Mouse (Mus musculus) intestine, postnatal 0 days (tissue): ENCODE results near the gene Tmc2. TPM values are rescaled to one million over a fixed set of nuclear protein-coding genes. Genes with fewer than 3 reads are reported as not detected.

Experiments used
- ATAC-seq: fragments of 200-750 bp; cut with Nextera tagmentation; 2 replicates; pipeline ENCODE4 v1.8.0; 2017; ENCODE audit warnings: mild to moderate bottlenecking, moderate TSS enrichment, moderate library complexity
- H3K27ac ChIP-seq: fragments of 300-500 bp; sonication (generic); 2 replicates; pipeline ENCODE4 v1.5.1; 2014; ENCODE audit warnings: mild to moderate bottlenecking, low read depth, low read length, moderate library complexity
- H3K27me3 ChIP-seq: fragments of 300-500 bp; sonication (generic); replicated peaks from 2 replicates; pipeline ENCODE4 v1.6.1; 2014; ENCODE audit warnings: low read length, mixed read lengths; ENCODE audit not compliant: control insufficient read depth, insufficient read depth
- H3K36me3 ChIP-seq: fragments of 300-500 bp; sonication (generic); 2 replicates; pipeline ENCODE4 v1.6.1; 2014; ENCODE audit warnings: mild to moderate bottlenecking, moderate library complexity; ENCODE audit not compliant: control insufficient read depth, insufficient read depth
- H3K4me1 ChIP-seq: fragments of 300-500 bp; sonication (generic); replicated peaks from 2 replicates; pipeline ENCODE4 v1.6.1; 2014; ENCODE audit warnings: antibody characterized with exemption, low read length, mixed read lengths; ENCODE audit not compliant: control insufficient read depth, insufficient read depth
- H3K4me2 ChIP-seq: fragments of 300-500 bp; sonication (generic); replicated peaks from 2 replicates; pipeline ENCODE4 v1.6.1; 2014; ENCODE audit warnings: low read depth, mild to moderate bottlenecking, moderate library complexity
- H3K4me3 ChIP-seq: fragments of 300-500 bp; sonication (generic); 2 replicates; pipeline ENCODE4 v1.5.1; 2014; ENCODE audit warnings: low read depth, low read length
- H3K9ac ChIP-seq: fragments of 300-500 bp; sonication (generic); 2 replicates; pipeline ENCODE4 v1.6.1; 2014; ENCODE audit warnings: mild to moderate bottlenecking, low read depth, low read length
- H3K9me3 ChIP-seq: fragments of 300-500 bp; sonication (generic); 2 replicates; pipeline ENCODE4 v1.6.1; 2016; ENCODE audit warnings: mixed run types; ENCODE audit not compliant: control insufficient read depth
- CTCF ChIP-seq: sonication (generic); IDR thresholded peaks from 2 replicates; pipeline ENCODE4 v1.5.1; 2016; ENCODE audit warnings: low read depth, mild to moderate bottlenecking, control low read depth, antibody characterized with exemption, moderate library complexity
- WGBS: fragments of 180-500 bp; shearing (Covaris S2); extraction: QIAGEN DNeasy Blood & Tissue Kit; methylation state at CpG from one replicate; pipeline ENCODE4 v1.1.7; 2014; 5-methylcytosine and 5-hydroxymethylcytosine counted together
- polyA plus RNA-seq: library from polyadenylated mRNA; unstranded; fragments of >200 nt; fragmentation: Nextera tagmentation; extraction: Ambion mirVana; gene quantifications from 2 replicates; pipeline ENCODE4 v1.2.1, GENCODE M21; 2015

Gene Tmc2
- not detected in 2 replicates for polyA plus RNA-seq

DNA sequence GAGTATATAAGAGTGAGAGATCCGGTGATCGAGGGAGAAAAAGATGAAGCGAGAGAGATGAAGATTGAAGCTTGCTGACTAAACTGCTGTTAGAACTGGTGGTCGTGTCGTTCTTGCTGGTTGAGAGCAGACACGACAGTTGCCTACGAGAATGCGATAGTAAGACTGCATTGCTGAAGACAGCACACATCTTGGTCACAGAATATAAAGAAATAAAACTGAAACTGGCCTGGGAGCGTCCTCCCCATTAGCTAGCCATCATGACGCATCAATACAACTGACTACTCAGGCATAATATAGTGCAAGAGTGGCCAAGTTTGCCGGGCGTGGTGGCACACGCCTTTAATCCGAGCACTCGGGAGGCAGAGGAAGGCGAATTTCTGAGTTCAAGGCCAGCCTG, at the start of gene Tmc2:
Gene Tmc2 (plus strand): TSS at position 301 of the 400 bp plus-strand sequence.
- no peak within 1 kb of the TSS for H3K9ac ChIP-seq
- no peaks in the 10 kb centered on the region for H3K9me3 ChIP-seq
- H3K4me1 ChIP-seq, result no peaks in the 10 kb centered on the region
- H3K27ac ChIP-seq, result no peak within 1 kb of the TSS
- no peak within 1 kb of the TSS for H3K4me3 ChIP-seq
- no peak for TF ChIP-seq CTCF
- H3K36me3 ChIP-seq, result no peaks in the 10 kb centered on the region
- H3K27me3 ChIP-seq, result no peaks in the 10 kb centered on the region
- H3K4me2 ChIP-seq, result no peak within 1 kb of the TSS
- ATAC-seq, result no peak
- WGBS, result 95% methylated on average over 16 of the region's 16 CpGs

GRCm38 (mm10) chr2:130146089-130146668, 48.8 kb upstream of the Tmc2 start:
- Histone ChIP-seq H3K4me2 (no peak overlapping the region), H3K27me3 (no peaks in the 10 kb centered on the region), H3K9me3 (no peaks in the 10 kb centered on the region), H3K4me1 (no peaks in the 10 kb centered on the region), H3K27ac (no peak overlapping the region), H3K9ac (no peak overlapping the region), H3K4me3 (no peak overlapping the region), H3K36me3 (no peaks in the 10 kb centered on the region)
- no peak for TF ChIP-seq CTCF
- 82% methylated on average over 5 of the region's 5 CpGs for WGBS
- ATAC-seq, result no peak

DNA sequence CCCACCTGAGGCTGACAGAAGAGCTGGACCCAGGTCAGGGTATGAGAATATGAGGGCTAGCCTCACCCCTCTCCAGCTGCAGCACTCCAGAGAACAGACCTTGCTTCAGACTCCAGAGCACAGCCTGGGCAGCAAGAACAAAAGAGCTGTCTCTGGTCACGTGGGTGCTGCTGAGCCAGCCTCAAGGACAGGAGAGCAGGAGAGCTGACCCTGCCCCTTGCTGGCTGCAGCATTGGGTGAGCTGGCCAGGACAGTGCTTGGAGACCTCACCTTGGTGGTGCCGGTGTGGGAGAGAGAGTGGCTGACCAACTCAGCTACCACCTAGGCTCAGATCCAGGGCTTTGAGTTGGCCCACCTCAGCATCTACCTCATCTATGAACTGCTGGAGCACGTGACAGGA, 39.8 kb upstream of the Tmc2 start:
- no peak overlapping the region for H3K4me2 ChIP-seq
- H3K36me3 ChIP-seq, result no peaks in the 10 kb centered on the region
- no peaks in the 10 kb centered on the region for H3K9me3 ChIP-seq
- H3K4me3 ChIP-seq, result no peak overlapping the region
- H3K27me3 ChIP-seq, result no peaks in the 10 kb centered on the region
- ATAC-seq, result no peak
- TF ChIP-seq CTCF, result no peak
- no peak overlapping the region for H3K9ac ChIP-seq
- 78% methylated on average over 3 of the region's 3 CpGs for WGBS
- no peak overlapping the region for H3K27ac ChIP-seq
- no peaks in the 10 kb centered on the region for H3K4me1 ChIP-seq

DNA sequence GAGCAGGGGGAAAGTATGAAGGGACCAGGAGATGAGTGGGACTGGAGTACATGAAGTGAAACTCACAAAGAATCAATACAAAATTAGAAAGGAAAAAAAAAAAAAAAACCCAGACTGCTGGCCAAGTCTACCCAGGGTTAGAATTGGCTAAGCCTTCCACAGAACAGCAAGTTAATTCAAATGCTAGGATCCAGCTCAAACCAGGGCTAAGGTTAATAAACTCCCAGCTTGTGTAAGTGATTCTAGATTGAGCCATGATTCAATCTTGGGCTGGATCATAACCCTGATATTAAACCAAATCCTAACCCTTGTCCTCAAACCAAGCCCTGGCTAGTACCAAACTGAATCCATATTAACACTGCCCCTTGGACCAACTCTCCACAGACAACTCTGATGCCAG, 39.1 kb upstream of the Tmc2 start:
- Histone ChIP-seq H3K9me3 (no peaks in the 10 kb centered on the region), H3K27ac (no peak overlapping the region), H3K27me3 (no peaks in the 10 kb centered on the region), H3K36me3 (no peaks in the 10 kb centered on the region), H3K4me1 (no peaks in the 10 kb centered on the region), H3K9ac (no peak overlapping the region), H3K4me3 (no peak overlapping the region), H3K4me2 (no peak overlapping the region)
- TF ChIP-seq CTCF, result no peak
- no peak for ATAC-seq

GRCm38 (mm10) chr2:130157231-130158087, 37.5 kb upstream of the Tmc2 start:
- Histone ChIP-seq H3K9ac (no peak overlapping the region), H3K36me3 (no peaks in the 10 kb centered on the region), H3K27ac (no peak overlapping the region), H3K27me3 (no peaks in the 10 kb centered on the region), H3K4me1 (no peaks in the 10 kb centered on the region), H3K4me2 (no peak overlapping the region), H3K9me3 (no peaks in the 10 kb centered on the region), H3K4me3 (no peak overlapping the region)
- TF ChIP-seq CTCF, result no peak
- no peak for ATAC-seq
- WGBS, result 76% methylated on average over 14 of the region's 14 CpGs

- Histone ChIP-seq H3K9me3 (no peaks in the 10 kb centered on the region), H3K27ac (no peak overlapping the region), H3K4me2 (no peak overlapping the region), H3K27me3 (no peaks in the 10 kb centered on the region), H3K4me1 (no peaks in the 10 kb centered on the region), H3K9ac (no peak overlapping the region), H3K36me3 (no peaks in the 10 kb centered on the region), H3K4me3 (no peak overlapping the region)
- TF ChIP-seq CTCF, result no peak
- ATAC-seq, result no peak
- WGBS, result 59% methylated on average over 4 of the region's 4 CpGs
Measured at GRCm38 (mm10) chr2:130158088-130158437, 36.9 kb upstream of the Tmc2 start.
